Mouse (Mus musculus) liver, embryonic 14.5 days (tissue): ENCODE results near the gene Rpl15.

Experiments used
- CTCF ChIP-seq: IDR thresholded peaks from 2 replicates; pipeline ENCODE4 v1.5.1; 2016; ENCODE audit warnings: antibody characterized with exemption, low read depth, control low read depth
- EP300 ChIP-seq: IDR thresholded peaks from 2 replicates; pipeline ENCODE4 v1.6.1; 2016; ENCODE audit warnings: antibody characterized with exemption, low read depth

DNA sequence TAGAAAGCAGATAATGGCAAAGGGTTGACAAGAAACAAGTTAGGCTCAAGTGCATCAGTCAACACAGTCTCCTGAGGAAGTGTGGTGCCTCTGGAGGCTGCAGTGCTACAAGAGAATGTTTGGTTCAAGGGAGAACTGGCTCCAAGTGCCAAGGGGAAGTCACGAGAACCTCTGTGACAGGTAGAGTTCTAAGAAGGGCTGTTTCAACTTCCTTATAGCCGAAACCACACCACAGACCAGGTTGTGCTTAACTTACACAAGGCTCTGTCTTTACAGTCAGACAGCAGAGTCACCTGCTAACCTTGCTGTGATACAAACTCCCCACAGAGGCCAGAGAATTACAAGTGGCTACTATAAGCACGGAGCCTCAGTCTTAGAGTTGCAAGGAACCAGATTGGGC is 30.4 kb upstream of the Rpl15 start:
- TF ChIP-seq EP300 (no peak), CTCF (no peak)
